Mouse (Mus musculus): ENCODE measurements around the gene Mtrr. TPM values are rescaled to one million over a fixed set of nuclear protein-coding genes. Genes with fewer than 3 reads are reported as not detected.

Mtrr gene
- 9.7 and 10.9 TPM in 2 replicates for polyA plus RNA-seq (2012; rRNA removed)

DNA sequence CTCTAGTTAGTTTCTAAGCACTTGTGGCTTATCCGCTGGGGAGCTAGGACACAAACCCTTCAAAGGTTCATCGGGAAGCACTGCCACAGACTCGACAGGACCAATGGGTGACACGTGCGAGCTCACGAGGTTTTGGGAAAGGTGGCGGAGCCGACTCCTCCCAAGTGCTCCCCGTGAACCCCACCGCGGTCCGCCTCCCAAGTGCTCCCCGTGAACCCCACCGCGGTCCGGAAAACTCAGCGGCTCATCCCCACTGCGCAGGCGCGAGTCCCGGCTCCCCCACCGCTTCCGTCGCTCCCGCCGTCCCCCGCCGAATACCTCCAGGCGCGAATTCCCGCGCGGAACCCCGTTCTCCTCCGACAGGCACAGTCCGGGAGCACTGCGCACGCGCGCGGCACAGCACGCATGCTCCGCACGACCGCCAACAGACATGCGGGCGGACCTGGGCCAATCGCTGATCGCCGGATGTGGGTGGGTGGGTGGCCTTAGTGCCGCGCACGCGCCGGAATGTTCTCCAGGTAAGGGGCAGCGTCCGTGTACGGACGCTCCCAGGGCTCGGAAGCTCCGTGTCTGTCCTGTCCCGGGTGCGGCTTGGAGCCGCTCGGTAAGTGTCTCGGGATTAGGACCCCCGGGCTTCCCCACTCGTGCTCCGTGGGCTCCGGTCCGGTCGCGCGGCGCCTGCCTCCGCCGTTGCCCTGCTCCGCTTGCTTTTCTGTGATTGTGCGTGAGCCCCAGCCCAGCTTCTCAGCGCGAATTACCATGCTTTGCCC, at the start of gene Mtrr, which contains the start of gene Fastkd3:
Gene Mtrr, minus strand, starts transcription at position 403 of the 770 bp plus-strand sequence.
Gene Fastkd3, plus strand, starts transcription at position 488 of the 770 bp plus-strand sequence.
- H3K27ac ChIP-seq (ENCODE audit: insufficient read depth, low read length) = 0 out of 2 replicates have a peak within 1 kb of the TSS, but pooled peaks have one; percentile 22
- peaks cover 2% of the 10 kb centered on the region for H3K4me1 ChIP-seq (ENCODE audit: control insufficient read depth, insufficient read depth, low read length)
- TF ChIP-seq POLR2A (IDR thresholded peaks at IDR 0.05; ENCODE audit: extremely low read depth, insufficient read depth, low read length) (peak; percentile 85), CTCF (IDR thresholded peaks at IDR 0.05; ENCODE audit: extremely low read depth, insufficient read depth, low read length) (no peak)
- H3K4me3 ChIP-seq (ENCODE audit: insufficient read depth, low read length) = peak within 1 kb of the TSS; percentile 88

DNA sequence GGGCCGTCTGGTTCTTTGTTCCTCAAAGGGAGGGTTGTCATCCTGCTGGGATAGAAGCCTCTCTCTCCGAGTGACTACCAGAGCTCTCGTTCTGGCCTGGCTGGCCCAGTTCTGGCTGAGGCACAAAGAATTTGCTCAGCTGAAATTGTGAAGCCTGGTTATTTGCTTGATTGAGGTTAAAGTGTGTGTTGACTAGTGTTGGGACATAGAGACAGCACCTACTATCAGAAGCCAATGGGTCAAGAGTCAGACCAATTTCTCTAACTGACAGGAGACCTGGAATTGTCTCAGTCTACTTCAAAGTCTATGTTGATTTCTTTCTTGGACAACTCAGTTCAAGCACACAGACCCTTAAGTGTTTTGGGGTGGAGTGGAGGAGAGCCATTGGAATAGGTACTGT, 45.1 kb upstream of the Mtrr start:
- H3K4me3 ChIP-seq (ENCODE audit: insufficient read depth, low read length) = no peak overlapping the region
- no peak overlapping the region for H3K27ac ChIP-seq (ENCODE audit: insufficient read depth, low read length)
- no peaks in the 10 kb centered on the region; the same call in 1 of the 2 replicates for H3K4me1 ChIP-seq (ENCODE audit: control insufficient read depth, insufficient read depth, low read length)
- TF ChIP-seq POLR2A (IDR thresholded peaks at IDR 0.05; ENCODE audit: extremely low read depth, insufficient read depth, low read length) (no peak), CTCF (IDR thresholded peaks at IDR 0.05; ENCODE audit: extremely low read depth, insufficient read depth, low read length) (no peak)

DNA sequence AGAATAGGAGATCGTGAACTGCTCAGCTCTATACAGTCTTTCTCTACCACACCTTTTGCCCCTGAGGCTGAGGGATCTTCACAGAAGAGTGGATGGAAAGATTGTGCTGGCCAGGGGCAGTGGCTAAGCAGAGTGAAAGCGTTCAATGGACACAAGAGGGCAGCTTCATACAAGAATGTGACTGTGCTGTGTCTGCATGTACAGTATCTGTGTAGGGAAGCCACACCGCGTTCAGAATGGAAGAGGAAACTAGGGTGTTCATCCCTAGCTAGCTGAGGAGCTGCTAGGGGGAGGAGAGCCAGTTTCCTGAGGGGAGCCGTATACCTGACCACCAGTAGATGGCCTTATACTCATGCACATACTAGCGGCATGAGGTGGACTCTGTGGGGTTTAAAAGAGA, 40.8 kb upstream of the Mtrr start:
- Histone ChIP-seq H3K27ac (ENCODE audit: insufficient read depth, low read length) (no peak overlapping the region), H3K4me3 (ENCODE audit: insufficient read depth, low read length) (no peak overlapping the region), H3K4me1 (ENCODE audit: control insufficient read depth, insufficient read depth, low read length) (no peaks in the 10 kb centered on the region)
- no peak for TF ChIP-seq POLR2A (IDR thresholded peaks at IDR 0.05; ENCODE audit: extremely low read depth, insufficient read depth, low read length)
- peak; percentile 36 for TF ChIP-seq CTCF (IDR thresholded peaks at IDR 0.05; ENCODE audit: extremely low read depth, insufficient read depth, low read length)

DNA sequence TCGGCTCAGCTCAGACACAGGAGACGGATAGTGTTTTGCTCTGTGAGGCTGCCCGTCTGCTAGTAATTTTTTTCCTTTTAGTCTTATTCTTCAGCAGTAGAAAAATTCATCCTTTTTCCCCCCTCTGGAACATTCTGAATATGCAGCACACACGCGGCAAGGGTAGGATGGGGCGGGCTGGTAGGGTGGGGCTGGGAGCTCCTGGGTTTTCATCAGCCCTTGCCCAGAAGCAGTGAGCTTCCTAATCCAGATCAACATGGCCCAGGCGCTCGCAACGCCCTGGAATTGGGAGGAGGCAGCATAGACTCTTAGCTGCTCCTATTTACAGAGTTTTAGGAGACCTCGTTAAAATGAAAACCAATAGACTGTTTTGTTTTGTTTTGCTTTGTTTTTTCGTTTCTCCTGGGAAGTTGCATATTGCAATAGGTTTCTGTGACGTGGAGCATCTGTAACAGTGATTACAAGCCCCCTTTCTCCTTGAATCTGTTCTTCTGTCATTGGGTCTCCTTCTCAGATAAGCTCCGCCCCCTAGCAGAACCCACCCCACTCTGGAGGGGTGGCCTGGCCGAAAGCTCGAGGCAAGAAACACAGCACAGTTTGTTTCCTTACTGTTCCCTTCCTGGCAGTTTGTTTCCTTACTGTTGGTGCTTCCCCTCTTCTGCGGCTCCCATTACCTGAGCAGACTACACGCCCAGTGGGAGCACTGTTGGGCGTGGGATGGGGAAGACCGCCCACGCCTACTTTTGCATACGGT, 25.9 kb upstream of the Mtrr start:
- TF ChIP-seq POLR2A (IDR thresholded peaks at IDR 0.05; ENCODE audit: extremely low read depth, insufficient read depth, low read length) = no peak
- peaks cover 3% of the 10 kb centered on the region; the same call in 1 of the 2 replicates for H3K4me1 ChIP-seq (ENCODE audit: control insufficient read depth, insufficient read depth, low read length)
- H3K4me3 ChIP-seq (ENCODE audit: insufficient read depth, low read length) = no peak overlapping the region
- no peak overlapping the region for H3K27ac ChIP-seq (ENCODE audit: insufficient read depth, low read length)

DNA sequence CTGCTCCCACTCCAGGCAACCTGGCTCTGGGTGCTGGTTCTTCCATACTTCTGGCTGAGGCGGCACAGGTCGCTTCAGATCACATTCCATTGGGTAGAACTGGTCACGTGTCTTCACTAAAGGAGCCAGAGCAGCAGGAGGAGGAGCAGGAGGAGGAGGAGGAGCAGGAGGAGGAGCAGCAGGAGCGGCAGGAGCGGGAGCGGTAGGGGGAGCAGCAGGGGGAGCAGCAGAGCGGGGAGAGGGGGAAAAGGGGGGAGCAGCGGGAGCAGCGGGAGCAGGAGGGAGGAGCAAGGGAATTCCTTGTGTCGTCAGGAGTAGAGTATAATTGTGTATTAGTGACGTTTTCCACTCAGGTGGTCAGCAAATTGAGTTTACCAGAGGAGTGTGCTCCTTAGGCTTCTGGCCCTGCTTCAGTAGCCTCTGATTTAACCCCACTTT, 23.8 kb upstream of the Mtrr start:
- Histone ChIP-seq H3K4me3 (ENCODE audit: insufficient read depth, low read length) (0 out of 2 replicates have a peak overlapping the region, but pooled peaks have one; percentile 1), H3K4me1 (ENCODE audit: control insufficient read depth, insufficient read depth, low read length) (peaks cover 8% of the 10 kb centered on the region), H3K27ac (ENCODE audit: insufficient read depth, low read length) (no peak overlapping the region)
- TF ChIP-seq POLR2A (IDR thresholded peaks at IDR 0.05; ENCODE audit: extremely low read depth, insufficient read depth, low read length) = no peak
- TF ChIP-seq CTCF (IDR thresholded peaks at IDR 0.05; ENCODE audit: extremely low read depth, insufficient read depth, low read length) = no peak

DNA sequence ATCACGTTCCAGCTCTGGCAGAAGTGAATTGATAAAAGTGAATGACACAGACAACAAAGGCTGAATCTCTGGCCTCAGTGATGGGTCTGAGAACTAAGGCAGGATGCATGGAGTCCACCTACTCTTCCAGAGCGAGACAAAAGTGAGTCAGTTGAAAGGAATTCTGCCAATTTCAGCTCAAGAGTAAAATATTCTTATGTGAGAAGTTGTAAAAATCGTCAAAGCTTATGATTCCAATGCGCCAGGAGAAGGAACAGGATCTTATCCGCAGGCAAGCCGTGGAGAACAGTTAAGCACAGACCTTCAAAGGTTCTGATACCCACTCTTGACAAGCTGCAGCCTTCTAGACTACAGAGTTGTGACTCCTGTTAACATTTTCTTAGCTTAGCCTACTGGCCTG, 21.1 kb upstream of the Mtrr start:
- no peak overlapping the region for H3K4me3 ChIP-seq (ENCODE audit: insufficient read depth, low read length)
- H3K27ac ChIP-seq (ENCODE audit: insufficient read depth, low read length) = no peak overlapping the region
- peaks cover 8% of the 10 kb centered on the region for H3K4me1 ChIP-seq (ENCODE audit: control insufficient read depth, insufficient read depth, low read length)
- no peak for TF ChIP-seq POLR2A (IDR thresholded peaks at IDR 0.05; ENCODE audit: extremely low read depth, insufficient read depth, low read length)
- TF ChIP-seq CTCF (IDR thresholded peaks at IDR 0.05; ENCODE audit: extremely low read depth, insufficient read depth, low read length) = no peak

DNA sequence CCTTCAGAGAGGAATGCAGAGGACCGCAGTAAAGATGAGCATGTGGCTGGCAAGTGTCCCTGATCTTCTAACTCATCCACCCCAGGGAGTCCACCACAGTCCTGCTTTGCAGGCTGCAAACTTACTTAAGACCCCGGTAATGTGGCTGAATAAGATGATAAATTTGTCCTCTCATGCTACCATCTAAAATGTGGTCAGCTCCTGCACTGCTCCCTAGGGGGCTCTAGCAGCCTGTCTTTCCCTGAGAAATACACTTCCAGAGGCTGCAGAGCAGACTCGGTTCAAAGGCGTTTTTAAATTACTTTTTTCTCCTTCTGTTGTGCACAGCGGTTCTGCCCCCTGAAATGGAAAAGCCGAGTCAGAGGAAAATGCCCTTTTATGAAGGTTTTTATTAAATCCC, 19.2 kb upstream of the Mtrr start:
- H3K4me3 ChIP-seq (ENCODE audit: insufficient read depth, low read length) = no peak overlapping the region
- TF ChIP-seq POLR2A (IDR thresholded peaks at IDR 0.05; ENCODE audit: extremely low read depth, insufficient read depth, low read length) (no peak), CTCF (IDR thresholded peaks at IDR 0.05; ENCODE audit: extremely low read depth, insufficient read depth, low read length) (peak; percentile 68)
- H3K4me1 ChIP-seq (ENCODE audit: control insufficient read depth, insufficient read depth, low read length) = peaks cover 11% of the 10 kb centered on the region
- no peak overlapping the region for H3K27ac ChIP-seq (ENCODE audit: insufficient read depth, low read length)

DNA sequence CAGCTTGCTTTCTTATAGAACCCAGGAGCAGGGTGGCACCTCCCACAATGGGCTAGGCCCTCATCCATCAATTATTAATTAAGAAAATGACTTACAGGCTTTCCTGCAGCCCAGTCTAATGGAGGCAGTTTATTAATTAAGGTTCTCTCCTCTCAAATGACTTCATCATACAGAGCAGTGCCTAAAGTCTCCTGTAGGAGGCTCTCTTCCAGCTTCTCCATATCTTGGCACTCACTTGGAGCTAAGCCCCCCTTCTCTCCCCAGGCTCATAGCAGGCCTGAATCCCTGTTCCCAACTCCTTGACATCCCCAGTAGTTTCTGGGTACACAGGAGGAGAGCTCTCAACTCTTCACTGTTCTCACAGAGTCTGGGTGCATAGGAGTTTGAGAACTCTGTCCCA, 17.0 kb upstream of the Mtrr start:
- no peak for TF ChIP-seq POLR2A (IDR thresholded peaks at IDR 0.05; ENCODE audit: extremely low read depth, insufficient read depth, low read length)
- no peak for TF ChIP-seq CTCF (IDR thresholded peaks at IDR 0.05; ENCODE audit: extremely low read depth, insufficient read depth, low read length)
- Histone ChIP-seq H3K4me1 (ENCODE audit: control insufficient read depth, insufficient read depth, low read length) (peaks cover 11% of the 10 kb centered on the region), H3K4me3 (ENCODE audit: insufficient read depth, low read length) (no peak overlapping the region), H3K27ac (ENCODE audit: insufficient read depth, low read length) (no peak overlapping the region)

DNA sequence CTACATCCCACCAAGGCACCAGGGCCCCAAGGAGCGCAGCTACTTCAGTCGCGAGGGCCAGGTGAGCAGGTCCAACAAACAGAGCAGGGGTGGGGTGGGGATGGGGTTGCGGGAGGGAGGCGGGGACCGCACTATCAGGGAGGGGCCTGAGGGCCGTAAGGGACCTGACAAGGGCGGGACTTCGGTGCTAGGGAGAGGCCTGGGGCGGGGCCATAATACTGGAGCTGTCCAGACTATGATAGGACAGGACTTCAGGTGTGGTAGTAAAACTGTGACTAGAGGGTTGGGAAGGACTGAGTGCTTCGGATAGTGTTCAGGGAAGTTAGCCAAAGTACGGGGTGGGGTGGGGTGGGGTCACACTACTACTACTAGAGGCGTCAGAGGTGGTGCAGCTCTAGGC, 15.7 kb upstream of the Mtrr start:
- no peak overlapping the region for H3K27ac ChIP-seq (ENCODE audit: insufficient read depth, low read length)
- TF ChIP-seq POLR2A (IDR thresholded peaks at IDR 0.05; ENCODE audit: extremely low read depth, insufficient read depth, low read length) (no peak), CTCF (IDR thresholded peaks at IDR 0.05; ENCODE audit: extremely low read depth, insufficient read depth, low read length) (no peak)
- peaks cover 8% of the 10 kb centered on the region for H3K4me1 ChIP-seq (ENCODE audit: control insufficient read depth, insufficient read depth, low read length)
- peak overlapping the region; percentile 91 for H3K4me3 ChIP-seq (ENCODE audit: insufficient read depth, low read length)

Data from cortical plate, adult 2 months (tissue).